In genomic region chr3:65912217-65912616, GRCm38 (mm10) we compare ENCODE assay signal across 24 mouse cellular contexts. TPM values are rescaled to one million over a fixed set of nuclear protein-coding genes. Genes with fewer than 3 reads are reported as not detected.
DNase-seq lines count a peak whose midpoint lies in the region; TF ChIP-seq lines count a peak whose summit lies in the region.
"Had no signal": no experiment of that assay in that cellular context is flagged by ENCODE, and none has a peak within 500 bp of the region (broad histone marks: within the 10 kb centered on the region; RNA-seq: fewer than 3 reads in every experiment).

No protein-coding gene starts in this region.

- no peak overlapping the region for H3K4me3 ChIP-seq in layer of hippocampus, adult 2 months
- no peak overlapping the region for H3K4me3 ChIP-seq in macrophage (ENCODE audit: inconsistent target)
- H3K4me3 ChIP-seq: hindbrain, embryonic 12.5 days; intestine, embryonic 15.5 days; liver, embryonic 13.5 days; midbrain, embryonic 15.5 days; neural tube, embryonic 15.5 days had no signal

- TF ChIP-seq CTCF in layer of hippocampus, adult 2 months (conservative IDR thresholded peaks at IDR 0.05), result no peak

- H3K79me2 ChIP-seq in macrophage (ENCODE audit: inconsistent target), result no peaks in the 10 kb centered on the region

- DNase-seq in heart, adult 11 months, result peak; percentile 86
- DNase-seq in heart, adult 9 months (ENCODE audit: low spot score in 2 of 2), result no peak
- peak; percentile 36 to 56 for DNase-seq in right cerebral cortex, adult 2 months (ENCODE audit: low spot score in 2 of 2)
- DNase-seq in right cerebral cortex, postnatal 14 days, result no peak
- DNase-seq in layer of hippocampus, adult 2 months (ENCODE audit: low spot score in 2 of 2), result peak; percentile 63
- no peak for DNase-seq in gastrocnemius, adult 8-10 months (ENCODE audit: low spot score in 2 of 2)
- DNase-seq: adrenal gland, postnatal 25 days; cerebellum, adult 18-20 months; cerebellum, postnatal 10 days; heart, postnatal 36 days; liver, embryonic 13.5 days; lung, adult 18-20 months; lung, postnatal 4 days; retina, postnatal 1 day; spleen, adult 18-20 months; thymus, adult 18-20 months; thymus, postnatal 25 days had no signal

- H3K27ac ChIP-seq in layer of hippocampus, adult 2 months, result 0 out of 2 replicates have a peak overlapping the region, but pooled peaks have one; percentile 21
- peak overlapping the region; percentile 38; the same call in 1 of the 2 replicates for H3K27ac ChIP-seq in macrophage
- H3K27ac ChIP-seq: hindbrain, embryonic 12.5 days; hindbrain, postnatal 0 days; intestine, embryonic 15.5 days; liver, embryonic 13.5 days; midbrain, embryonic 15.5 days; neural tube, embryonic 15.5 days; stomach, postnatal 0 days had no signal

- WGBS in macrophage (ENCODE audit: missing documents), result 96% methylated on average over 10 of the region's 11 CpGs

- no peaks in the 10 kb centered on the region for H3K36me3 ChIP-seq in macrophage (ENCODE audit: inconsistent target)
- H3K36me3 ChIP-seq: hindbrain, embryonic 12.5 days; intestine, embryonic 15.5 days; liver, embryonic 13.5 days; midbrain, embryonic 15.5 days; neural tube, embryonic 15.5 days had no signal

RNA-seq across cellular contexts. Expression of gene Ccnl1, which starts 45.8 kb away (rescaled TPM):
- total RNA-seq in layer of hippocampus, adult 2 months (2021), result 10 to 100 TPM; 66.2 to 66.8 TPM
- total RNA-seq in macrophage (2018; cell fraction: chromatin; rRNA removed), result 1,000 to 10,000 TPM in 21 of 26 experiments, 100 to 1,000 TPM in 5; 862 to 4,016 (median 1,637) TPM
- 100 to 1,000 TPM in 3 of 26 experiments, 10 to 100 TPM in 23; 25.5 to 128 (median 65.5) TPM for total RNA-seq in macrophage (2018; cell fraction: cytosol; rRNA removed)
- 1,000 to 10,000 TPM in 12 of 26 experiments, 100 to 1,000 TPM in 14; 362 to 2,858 (median 990) TPM for total RNA-seq in macrophage (2018; cell fraction: nucleus; rRNA removed)
- polyA plus RNA-seq in macrophage (2018), result 45.8 to 98.1 TPM (median 64.9 TPM) in 3 replicates
- 10 to 100 TPM in 2 of 4 experiments, 1 to 10 TPM in 2; 8.6 to 17.0 (median 11.7) TPM for total RNA-seq in gastrocnemius, adult 8-10 months (2022)

Comparison
In these comparisons a context has a peak if more than half of its experiments do, and no peak if none do; other contexts are left out.
1. DNase-seq: peak in heart, adult 11 months (single experiment), right cerebral cortex, adult 2 months (2 of 2) and layer of hippocampus, adult 2 months (2 of 2); none in heart, adult 9 months (0 of 2), right cerebral cortex, postnatal 14 days (single experiment) and gastrocnemius, adult 8-10 months (0 of 2).